Mouse (Mus musculus) ES-Bruce4 (cell line): ENCODE measurements around the gene Dpysl5.

Experiments used
- CTCF ChIP-seq: IDR thresholded peaks from one replicate; pipeline ENCODE4 v1.8.1; 2011; ENCODE audit warnings: low read depth, low read length
- EP300 ChIP-seq: IDR thresholded peaks from 2 replicates; pipeline ENCODE4 v1.6.1; 2011; ENCODE audit warnings: low read depth, low read length; ENCODE audit not compliant: insufficient read depth

- TF ChIP-seq EP300 (no peak), CTCF (no peak)
These were observed 51.6 kb downstream of the Dpysl5 start for GRCm38 (mm10) chr5:30762815-30763510.
